Mouse (Mus musculus) thymus, adult 2 months (tissue): Measurements from ENCODE around the gene Col2a1.

Experiments used
- CTCF ChIP-seq: fragments of 200-500 bp; IDR thresholded peaks from 2 replicates; pipeline ENCODE4 v1.5.1; 2012; ENCODE audit warnings: mild to moderate bottlenecking, control low read depth, low read length, moderate library complexity, borderline replicate concordance; ENCODE audit not compliant: control insufficient read depth, poor library complexity, insufficient read depth; ENCODE audit errors: extremely low read depth
- POLR2A ChIP-seq: fragments of 200-500 bp; IDR thresholded peaks from 2 replicates; pipeline ENCODE4 v1.6.1; 2012; ENCODE audit warnings: mild to moderate bottlenecking, low read length, control low read depth, moderate library complexity; ENCODE audit not compliant: control insufficient read depth, poor library complexity, insufficient read depth; ENCODE audit errors: extremely low read depth

- TF ChIP-seq CTCF (no peak), POLR2A (no peak)
These were observed 49.2 kb downstream of the Col2a1 start for GRCm38 (mm10) chr15:97955286-97955685.
